Mouse (Mus musculus) lung, postnatal 0 days (tissue): ENCODE results near the gene St6galnac3. TPM values are rescaled to one million over a fixed set of nuclear protein-coding genes. Genes with fewer than 3 reads are reported as not detected.

ENCODE experiments used
- ATAC-seq: fragments of 200-750 bp; cut with Nextera tagmentation; 2 replicates; pipeline ENCODE4 v1.8.0; 2017; ENCODE audit warnings: moderate library complexity
- DNase-seq: peaks from one replicate; pipeline ENCODE4 v3.0.0-alpha.2; 2016; ENCODE audit warnings: low spot score
- H3K27ac ChIP-seq: fragments of 300-500 bp; sonication (generic); 2 replicates; pipeline ENCODE4 v1.5.1; 2014; ENCODE audit warnings: antibody characterized with exemption, mild to moderate bottlenecking, low read length, mixed read lengths
- H3K27me3 ChIP-seq: fragments of 300-500 bp; sonication (generic); replicated peaks from 2 replicates; pipeline ENCODE4 v1.6.1; 2014; ENCODE audit warnings: low read length, mixed read lengths; ENCODE audit not compliant: insufficient read depth
- H3K36me3 ChIP-seq: fragments of 300-500 bp; sonication (generic); 2 replicates; pipeline ENCODE4 v1.6.1; 2014; ENCODE audit warnings: low read length, mixed read lengths; ENCODE audit not compliant: insufficient read depth
- H3K4me1 ChIP-seq: fragments of 300-500 bp; sonication (generic); 2 replicates; pipeline ENCODE4 v1.6.1; 2014; ENCODE audit warnings: antibody characterized with exemption, low read depth, low read length, mixed read lengths; ENCODE audit not compliant: insufficient read depth
- H3K4me2 ChIP-seq: fragments of 300-500 bp; sonication (generic); replicated peaks from 2 replicates; pipeline ENCODE4 v1.6.1; 2014; ENCODE audit warnings: low read depth, mild to moderate bottlenecking, low read length, moderate library complexity, mixed read lengths
- H3K4me3 ChIP-seq: fragments of 300-500 bp; sonication (generic); 2 replicates; pipeline ENCODE4 v1.5.1; 2014; ENCODE audit warnings: low read depth, low read length
- H3K9ac ChIP-seq: fragments of 300-500 bp; sonication (generic); replicated peaks from 2 replicates; pipeline ENCODE4 v1.6.1; 2014; ENCODE audit warnings: low read depth, mild to moderate bottlenecking
- H3K9me3 ChIP-seq: fragments of 300-500 bp; sonication (generic); 2 replicates; pipeline ENCODE4 v1.6.1; 2016; ENCODE audit warnings: low read length, mixed read lengths
- CTCF ChIP-seq: IDR thresholded peaks from 2 replicates; pipeline ENCODE4 v1.5.1; 2016; ENCODE audit warnings: antibody characterized with exemption, mild to moderate bottlenecking
- EP300 ChIP-seq: IDR thresholded peaks from 2 replicates; pipeline ENCODE4 v1.6.1; 2016; ENCODE audit warnings: antibody characterized with exemption, mild to moderate bottlenecking, control low read depth
- WGBS: fragments of 180-500 bp; shearing (Covaris S2); extraction: QIAGEN DNeasy Blood & Tissue Kit; methylation state at CpG from one replicate; pipeline ENCODE4 v1.1.7; 2014; 5-methylcytosine and 5-hydroxymethylcytosine counted together
- polyA plus RNA-seq: library from polyadenylated mRNA; unstranded; fragments of >200 nt; fragmentation: Nextera tagmentation; extraction: Ambion mirVana; gene quantifications from 2 replicates; pipeline ENCODE4 v1.2.1, GENCODE M21; 2015

Gene St6galnac3
- polyA plus RNA-seq, 1 experiment from 2014 or later, result 12.9 TPM

DNA sequence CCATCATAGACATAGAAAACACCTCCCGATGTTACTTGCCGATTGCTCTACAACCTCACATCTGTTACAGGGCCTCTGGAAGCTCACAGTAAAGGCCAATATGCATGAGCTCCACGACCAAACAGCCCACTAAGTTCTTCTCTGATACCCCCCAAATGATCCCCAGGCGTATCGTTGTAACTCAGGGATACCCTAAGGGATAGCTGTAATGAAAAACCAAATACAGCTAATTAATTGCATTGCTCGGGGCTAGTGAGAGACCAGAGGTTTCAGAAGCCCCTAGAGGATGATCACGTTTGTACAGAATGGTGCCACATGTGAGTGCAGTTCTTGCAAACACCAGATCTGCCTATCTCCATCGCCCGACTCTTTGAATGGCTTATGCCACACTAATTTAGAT is 315.7 kb downstream of the St6galnac3 start:
- no peak for ATAC-seq
- H3K9me3 ChIP-seq, result no peaks in the 10 kb centered on the region
- no peak overlapping the region for H3K4me3 ChIP-seq
- H3K36me3 ChIP-seq, result no peaks in the 10 kb centered on the region
- H3K4me2 ChIP-seq, result no peak overlapping the region
- 86% methylated on average over 9 of the region's 9 CpGs for WGBS
- H3K9ac ChIP-seq, result no peak overlapping the region
- no peak overlapping the region for H3K27ac ChIP-seq
- TF ChIP-seq EP300, result no peak
- no peak for TF ChIP-seq CTCF
- H3K27me3 ChIP-seq, result no peaks in the 10 kb centered on the region
- H3K4me1 ChIP-seq, result no peaks in the 10 kb centered on the region
- no peak for DNase-seq

DNA sequence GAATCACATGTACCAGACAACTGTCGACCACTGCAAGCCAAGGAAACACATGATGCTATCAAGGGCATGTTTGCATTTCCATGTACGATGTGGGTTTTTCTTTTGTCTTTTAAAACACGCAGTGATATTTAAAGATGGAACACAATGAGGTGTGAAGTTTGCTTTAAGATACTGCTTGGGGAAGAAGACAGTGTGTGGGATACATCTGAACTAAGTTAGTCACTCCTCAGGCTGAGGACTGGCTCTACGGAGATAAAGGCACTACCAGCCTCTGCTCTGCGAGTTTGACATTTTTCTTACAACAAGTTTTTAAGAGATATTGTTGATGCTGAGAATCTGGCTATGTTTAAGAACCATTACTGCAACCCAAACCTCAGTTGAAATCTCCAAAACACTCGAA is 316.6 kb downstream of the St6galnac3 start:
- Histone ChIP-seq H3K27me3 (no peaks in the 10 kb centered on the region), H3K4me2 (no peak overlapping the region), H3K4me1 (no peaks in the 10 kb centered on the region), H3K9ac (no peak overlapping the region), H3K9me3 (no peaks in the 10 kb centered on the region), H3K36me3 (no peaks in the 10 kb centered on the region), H3K27ac (no peak overlapping the region), H3K4me3 (no peak overlapping the region)
- no peak for TF ChIP-seq CTCF
- TF ChIP-seq EP300, result no peak
- DNase-seq (no peak), ATAC-seq (no peak)
- WGBS, result 86% methylated on average over 6 of the region's 6 CpGs

DNA sequence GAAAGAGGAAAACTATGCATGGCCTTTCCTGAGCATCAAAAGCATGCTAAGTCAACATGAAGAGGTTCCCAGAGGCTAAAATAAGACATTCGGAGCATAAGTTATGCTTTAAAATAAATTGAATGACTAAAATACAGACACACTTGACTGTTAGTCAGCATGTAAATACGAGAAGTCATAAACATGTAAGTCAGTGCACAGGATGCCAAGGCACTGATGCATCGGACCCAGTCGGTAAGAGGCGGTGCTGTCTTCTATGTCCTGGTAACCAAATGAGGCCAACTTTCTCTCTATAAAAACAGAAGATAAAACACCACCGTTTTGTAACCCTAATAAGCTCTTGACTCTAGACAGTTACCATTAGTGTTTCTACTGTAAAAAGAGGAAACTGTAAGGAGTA is 317.3 kb downstream of the St6galnac3 start:
- Histone ChIP-seq H3K9me3 (no peaks in the 10 kb centered on the region), H3K27ac (no peak overlapping the region), H3K9ac (no peak overlapping the region), H3K36me3 (no peaks in the 10 kb centered on the region), H3K4me2 (no peak overlapping the region), H3K4me1 (no peaks in the 10 kb centered on the region), H3K27me3 (no peaks in the 10 kb centered on the region), H3K4me3 (no peak overlapping the region)
- WGBS, result 85% methylated on average over 6 of the region's 6 CpGs
- TF ChIP-seq EP300 (no peak), CTCF (no peak)
- DNase-seq, result no peak
- ATAC-seq, result no peak

DNA sequence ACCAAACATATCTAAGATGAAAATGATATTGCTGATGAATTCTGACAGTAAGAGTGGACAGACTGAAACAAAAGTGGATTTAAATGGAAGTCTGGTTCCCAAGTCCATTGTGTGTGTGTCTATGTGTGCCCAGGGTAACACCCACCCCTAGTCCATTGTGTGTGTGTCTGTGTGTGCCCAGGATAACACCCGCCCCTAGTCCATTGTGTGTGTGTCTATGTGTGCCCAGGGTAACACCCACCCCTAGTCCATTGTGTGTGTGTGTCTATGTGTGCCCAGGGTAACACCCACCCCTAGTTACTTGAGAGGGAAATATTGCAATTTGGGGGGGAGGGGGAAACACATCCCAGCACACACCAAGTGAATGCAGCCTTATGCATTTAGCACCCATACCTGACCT is 318.1 kb downstream of the St6galnac3 start:
- 87% methylated on average over 1 of the region's 1 CpGs for WGBS
- H3K36me3 ChIP-seq, result no peaks in the 10 kb centered on the region

DNA sequence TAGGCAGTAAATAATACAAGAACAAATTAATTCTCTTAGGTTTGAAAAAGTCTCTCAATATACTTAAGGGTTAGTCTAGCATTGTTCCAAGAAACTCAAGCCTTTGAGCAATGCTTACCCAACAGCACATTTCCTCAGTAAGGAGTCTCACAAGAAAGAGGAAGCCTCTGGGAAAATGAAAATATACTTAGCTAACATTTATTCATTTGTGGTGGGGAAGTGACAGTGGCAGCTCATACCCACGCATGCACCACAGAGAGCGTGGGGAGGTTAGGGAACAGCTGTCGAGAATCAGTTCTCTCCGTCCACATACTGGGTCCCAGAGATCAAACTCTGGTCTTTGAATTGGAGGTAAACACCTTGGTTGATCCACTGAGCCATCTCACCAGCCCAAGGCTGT is 318.8 kb downstream of the St6galnac3 start:
- Histone ChIP-seq H3K4me3 (no peak overlapping the region), H3K4me2 (no peak overlapping the region), H3K27ac (no peak overlapping the region), H3K9ac (no peak overlapping the region), H3K36me3 (no peaks in the 10 kb centered on the region), H3K27me3 (no peaks in the 10 kb centered on the region), H3K4me1 (no peaks in the 10 kb centered on the region), H3K9me3 (no peaks in the 10 kb centered on the region)
- WGBS, result 75% methylated on average over 4 of the region's 4 CpGs
- ATAC-seq (no peak), DNase-seq (peak; percentile 31)
- no peak for TF ChIP-seq EP300
- TF ChIP-seq CTCF, result no peak

More for the DNA sequence above, 318.1 kb downstream of the St6galnac3 start:
- Histone ChIP-seq H3K4me1 (no peaks in the 10 kb centered on the region), H3K27me3 (no peaks in the 10 kb centered on the region), H3K4me3 (no peak overlapping the region), H3K4me2 (no peak overlapping the region), H3K9me3 (no peaks in the 10 kb centered on the region), H3K9ac (no peak overlapping the region), H3K27ac (no peak overlapping the region)
- no peak for ATAC-seq
- TF ChIP-seq EP300 (no peak), CTCF (no peak)
- DNase-seq, result no peak

GRCm38 (mm10) chr3:153405643-153406042 is 319.3 kb downstream of the St6galnac3 start:
- no peaks in the 10 kb centered on the region for H3K4me1 ChIP-seq
- ATAC-seq (no peak), DNase-seq (no peak)
- 84% methylated on average over 10 of the region's 10 CpGs for WGBS
- H3K4me2 ChIP-seq, result no peak overlapping the region
- H3K4me3 ChIP-seq, result no peak overlapping the region
- H3K27me3 ChIP-seq, result no peaks in the 10 kb centered on the region
- no peaks in the 10 kb centered on the region for H3K9me3 ChIP-seq
- H3K27ac ChIP-seq, result no peak overlapping the region
- TF ChIP-seq CTCF (no peak), EP300 (no peak)
- H3K36me3 ChIP-seq, result no peaks in the 10 kb centered on the region
- no peak overlapping the region for H3K9ac ChIP-seq

DNA sequence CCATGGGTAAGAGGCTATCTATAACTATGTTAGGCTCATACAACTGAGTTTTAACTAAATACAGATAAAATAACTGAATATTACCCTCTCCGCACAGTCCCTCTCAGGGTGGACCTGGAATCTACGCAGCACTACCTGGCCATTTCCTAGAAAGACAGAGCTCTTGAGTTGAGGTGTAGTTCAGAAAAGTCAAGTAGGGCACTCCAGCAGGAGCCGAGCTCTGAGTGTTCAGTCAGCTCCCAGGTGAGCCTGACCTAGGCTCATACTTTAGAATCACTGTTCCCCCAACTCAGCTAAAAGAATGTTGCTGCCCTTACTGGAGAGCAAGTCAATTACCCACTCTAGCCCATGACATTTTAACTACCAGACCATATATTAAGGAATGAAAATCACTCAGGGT is 324.7 kb downstream of the St6galnac3 start:
- Histone ChIP-seq H3K9ac (no peak overlapping the region), H3K27me3 (no peaks in the 10 kb centered on the region), H3K4me1 (no peaks in the 10 kb centered on the region), H3K4me3 (no peak overlapping the region), H3K4me2 (no peak overlapping the region), H3K36me3 (no peaks in the 10 kb centered on the region), H3K9me3 (no peaks in the 10 kb centered on the region), H3K27ac (no peak overlapping the region)
- WGBS, result 52% methylated on average over 3 of the region's 3 CpGs
- ATAC-seq, result peak; percentile 77
- TF ChIP-seq EP300 (no peak), CTCF (no peak)
- DNase-seq, result peak; percentile 66
